Mouse (Mus musculus) neural tube, embryonic 11.5 days (tissue): Measurements from ENCODE around the gene Cdkal1. TPM values are rescaled to one million over a fixed set of nuclear protein-coding genes. Genes with fewer than 3 reads are reported as not detected.

ENCODE experiments used
- ATAC-seq: fragments of 200-750 bp; cut with Nextera tagmentation; 2 replicates; pipeline ENCODE4 v1.8.0; 2017; ENCODE audit warnings: moderate number of reproducible peaks, mild to moderate bottlenecking, moderate TSS enrichment, moderate library complexity; ENCODE audit not compliant: insufficient read depth, low FRiP score, low TSS enrichment
- DNase-seq: peaks from one replicate; pipeline ENCODE4 v3.0.0-alpha.2; 2015; ENCODE audit warnings: low spot score
- H3K27ac ChIP-seq: fragments of 300-500 bp; sonication (generic); 2 replicates; pipeline ENCODE4 v1.5.1; 2014; ENCODE audit warnings: low read depth, mild to moderate bottlenecking, low read length
- H3K27me3 ChIP-seq: fragments of 300-500 bp; sonication (generic); 2 replicates; pipeline ENCODE4 v1.6.1; 2014; ENCODE audit warnings: mild to moderate bottlenecking, low read length, mixed read lengths; ENCODE audit not compliant: control insufficient read depth, insufficient read depth
- H3K36me3 ChIP-seq: fragments of 300-500 bp; sonication (generic); 2 replicates; pipeline ENCODE4 v1.6.1; 2014; ENCODE audit warnings: mild to moderate bottlenecking, low read length, moderate library complexity, mixed read lengths; ENCODE audit not compliant: control insufficient read depth, insufficient read depth
- H3K4me1 ChIP-seq: fragments of 300-500 bp; sonication (generic); 2 replicates; pipeline ENCODE4 v1.6.1; 2014; ENCODE audit warnings: low read length, mixed read lengths; ENCODE audit not compliant: control insufficient read depth, insufficient read depth
- H3K4me2 ChIP-seq: fragments of 300-500 bp; sonication (generic); 2 replicates; pipeline ENCODE4 v1.6.1; 2014; ENCODE audit warnings: low read depth, mild to moderate bottlenecking, moderate library complexity
- H3K4me3 ChIP-seq: fragments of 300-500 bp; sonication (generic); 2 replicates; pipeline ENCODE4 v1.5.1; 2014; ENCODE audit warnings: low read depth, low read length
- H3K9ac ChIP-seq: fragments of 300-500 bp; sonication (generic); 2 replicates; pipeline ENCODE4 v1.6.1; 2014; ENCODE audit warnings: mild to moderate bottlenecking, low read length
- H3K9me3 ChIP-seq: fragments of 300-500 bp; sonication (generic); 2 replicates; pipeline ENCODE4 v1.6.1; 2016; ENCODE audit warnings: low read length; ENCODE audit not compliant: control insufficient read depth
- WGBS: fragments of 180-500 bp; shearing (Covaris S2); extraction: QIAGEN DNeasy Blood & Tissue Kit; methylation state at CpG from one replicate; pipeline ENCODE4 v1.1.7; 2014; 5-methylcytosine and 5-hydroxymethylcytosine counted together
- polyA plus RNA-seq: library from polyadenylated mRNA; unstranded; fragments of >200 nt; fragmentation: Nextera tagmentation; extraction: Ambion mirVana; gene quantifications from 2 replicates; pipeline ENCODE4 v1.2.1, GENCODE M21; 2014

The Cdkal1 gene
- polyA plus RNA-seq, 1 experiment from 2014 or later = 27.5 TPM

GRCm38 (mm10) chr13:29616654-29617171 is 238.8 kb downstream of the Cdkal1 start:
- no peak for ATAC-seq
- DNase-seq = no peak
- Histone ChIP-seq H3K9ac (no peak overlapping the region), H3K27ac (no peak overlapping the region), H3K9me3 (no peaks in the 10 kb centered on the region), H3K36me3 (no peaks in the 10 kb centered on the region), H3K4me1 (peaks cover 5% of the 10 kb centered on the region; the same call in 1 of the 2 replicates), H3K4me3 (no peak overlapping the region), H3K4me2 (no peak overlapping the region), H3K27me3 (no peaks in the 10 kb centered on the region)
- 90% methylated on average over 3 of the region's 3 CpGs for WGBS

GRCm38 (mm10) chr13:29615987-29616386 is 239.5 kb downstream of the Cdkal1 start:
- Histone ChIP-seq H3K4me1 (peaks cover 6% of the 10 kb centered on the region; the same call in 1 of the 2 replicates), H3K4me2 (no peak overlapping the region), H3K9me3 (no peaks in the 10 kb centered on the region), H3K36me3 (no peaks in the 10 kb centered on the region), H3K9ac (no peak overlapping the region), H3K27ac (no peak overlapping the region), H3K4me3 (no peak overlapping the region), H3K27me3 (no peaks in the 10 kb centered on the region)
- ATAC-seq (no peak), DNase-seq (no peak)
- WGBS = 90% methylated on average over 3 of the region's 3 CpGs

- no peak overlapping the region for H3K9ac ChIP-seq
- peaks cover 15% of the 10 kb centered on the region for H3K4me1 ChIP-seq
- no peak for DNase-seq
- H3K27me3 ChIP-seq = no peaks in the 10 kb centered on the region
- no peak for ATAC-seq
- 85% methylated on average over 7 of the region's 7 CpGs for whole genome bisulfite sequencing
- H3K4me3 ChIP-seq = no peak overlapping the region
- H3K36me3 ChIP-seq = no peaks in the 10 kb centered on the region
- H3K27ac ChIP-seq = no peak overlapping the region
- H3K4me2 ChIP-seq = no peak overlapping the region
- no peaks in the 10 kb centered on the region for H3K9me3 ChIP-seq
Measured at GRCm38 (mm10) chr13:29615081-29615480, 240.4 kb downstream of the Cdkal1 start.

- Histone ChIP-seq H3K36me3 (no peaks in the 10 kb centered on the region), H3K9ac (no peak overlapping the region), H3K4me3 (no peak overlapping the region), H3K4me1 (peaks cover 17% of the 10 kb centered on the region), H3K9me3 (no peaks in the 10 kb centered on the region), H3K4me2 (no peak overlapping the region), H3K27me3 (no peaks in the 10 kb centered on the region), H3K27ac (peak overlapping the region; percentile 79)
- peak; percentile 88 for ATAC-seq
- DNase-seq = peak; percentile 71
- WGBS = 23% methylated on average over 13 of the region's 13 CpGs
Measured at GRCm38 (mm10) chr13:29610051-29610931, 245.2 kb downstream of the Cdkal1 start.

GRCm38 (mm10) chr13:29609441-29609840 is 246.0 kb downstream of the Cdkal1 start:
- Histone ChIP-seq H3K36me3 (no peaks in the 10 kb centered on the region), H3K9me3 (no peaks in the 10 kb centered on the region), H3K27ac (no peak overlapping the region), H3K9ac (no peak overlapping the region), H3K4me3 (no peak overlapping the region), H3K4me2 (no peak overlapping the region), H3K4me1 (peaks cover 17% of the 10 kb centered on the region), H3K27me3 (no peaks in the 10 kb centered on the region)
- ATAC-seq (no peak), DNase-seq (no peak)
- 77% methylated on average over 5 of the region's 5 CpGs for WGBS

- ATAC-seq = peak; percentile 60; the same call in 1 of the 2 replicates
- no peak overlapping the region for H3K4me2 ChIP-seq
- WGBS = 35% methylated on average over 6 of the region's 7 CpGs
- H3K36me3 ChIP-seq = no peaks in the 10 kb centered on the region
- no peaks in the 10 kb centered on the region; the same call in 1 of the 2 replicates for H3K4me1 ChIP-seq
- no peaks in the 10 kb centered on the region for H3K9me3 ChIP-seq
- H3K9ac ChIP-seq = no peak overlapping the region
- H3K27me3 ChIP-seq = no peaks in the 10 kb centered on the region
- H3K27ac ChIP-seq = no peak overlapping the region
- no peak overlapping the region for H3K4me3 ChIP-seq
- peak; percentile 82 for DNase-seq
Measured at GRCm38 (mm10) chr13:29604241-29604640, 251.2 kb downstream of the Cdkal1 start.

GRCm38 (mm10) chr13:29603597-29603996 is 251.9 kb downstream of the Cdkal1 start:
- Histone ChIP-seq H3K27ac (no peak overlapping the region), H3K9me3 (no peaks in the 10 kb centered on the region), H3K36me3 (no peaks in the 10 kb centered on the region), H3K27me3 (no peaks in the 10 kb centered on the region), H3K9ac (no peak overlapping the region), H3K4me1 (no peaks in the 10 kb centered on the region; the same call in 1 of the 2 replicates), H3K4me2 (no peak overlapping the region), H3K4me3 (no peak overlapping the region)
- DNase-seq (peak; percentile 17), ATAC-seq (no peak)
- 61% methylated on average over 6 of the region's 6 CpGs for WGBS

- Histone ChIP-seq H3K4me1 (no peaks in the 10 kb centered on the region; the same call in 1 of the 2 replicates), H3K4me2 (no peak overlapping the region), H3K27me3 (no peaks in the 10 kb centered on the region), H3K9ac (no peak overlapping the region), H3K36me3 (no peaks in the 10 kb centered on the region), H3K4me3 (no peak overlapping the region), H3K27ac (no peak overlapping the region), H3K9me3 (no peaks in the 10 kb centered on the region)
- ATAC-seq (no peak), DNase-seq (no peak)
- WGBS = 88% methylated on average over 2 of the region's 2 CpGs
Measured at GRCm38 (mm10) chr13:29601033-29601432, 254.4 kb downstream of the Cdkal1 start.

- H3K9me3 ChIP-seq = no peaks in the 10 kb centered on the region
- DNase-seq (no peak), ATAC-seq (no peak)
- no peak overlapping the region for H3K4me2 ChIP-seq
- WGBS = 79% methylated on average over 2 of the region's 2 CpGs
- H3K4me1 ChIP-seq = no peaks in the 10 kb centered on the region; the same call in 1 of the 2 replicates
- H3K36me3 ChIP-seq = no peaks in the 10 kb centered on the region
- no peak overlapping the region for H3K4me3 ChIP-seq
- H3K27me3 ChIP-seq = no peaks in the 10 kb centered on the region
- H3K9ac ChIP-seq = no peak overlapping the region
- no peak overlapping the region for H3K27ac ChIP-seq
Measured at GRCm38 (mm10) chr13:29599646-29600045, 255.8 kb downstream of the Cdkal1 start.
